Mouse (Mus musculus): ENCODE results near the gene Kcnh4.

DNA sequence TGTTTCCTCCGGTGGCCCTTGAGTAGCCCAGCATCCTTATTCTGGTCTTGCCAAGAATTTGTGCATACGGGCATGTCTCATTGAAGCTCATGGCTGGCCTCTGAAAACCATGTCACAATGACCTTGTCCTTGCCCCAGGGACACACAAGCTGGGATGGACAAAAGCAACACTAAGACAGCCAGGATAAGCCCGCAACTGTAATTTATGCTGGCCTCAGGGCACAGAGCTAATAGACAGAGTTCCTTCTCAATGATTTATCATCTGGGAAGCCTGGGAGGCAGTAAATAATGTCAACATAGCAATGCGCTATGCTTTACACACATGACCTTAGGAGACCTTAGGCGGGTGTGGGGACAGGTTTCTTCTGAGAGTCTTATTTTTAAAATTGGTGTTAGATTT lies 39.7 kb upstream of the Kcnh4 start:
- TF ChIP-seq CTCF (IDR thresholded peaks at IDR 0.05; ENCODE audit: control insufficient read depth, insufficient read depth, insufficient read length) (no peak), MAX (IDR thresholded peaks at IDR 0.05) (no peak), USF1 (IDR thresholded peaks at IDR 0.05; ENCODE audit: low read depth) (no peak), MYOD1 (IDR thresholded peaks at IDR 0.05; ENCODE audit: control insufficient read depth, insufficient read length, low read depth) (no peak), FOSL1 (IDR thresholded peaks at IDR 0.05; ENCODE audit: insufficient read depth, low read length, poor library complexity, severe bottlenecking) (no peak), CEBPB (IDR thresholded peaks at IDR 0.05; ENCODE audit: low read depth) (no peak), MYOG (IDR thresholded peaks at IDR 0.05; ENCODE audit: control insufficient read depth, extremely low read depth, insufficient read length) (no peak)

All from C2C12 (cell line).